Mouse (Mus musculus): Measurements from ENCODE around the gene Oas1d. TPM values are rescaled to one million over a fixed set of nuclear protein-coding genes. Genes with fewer than 3 reads are reported as not detected.

Oas1d gene
- polyA plus RNA-seq (2012; rRNA removed) = 11.4 and 14.7 TPM in 2 replicates

GRCm38 (mm10) chr5:120914204-120914603 is at the start of gene Oas1d:
Gene Oas1d, plus strand, starts transcription at chr5:120914536.

GRCm38 (mm10) chr5:120887413-120887812 is 26.9 kb upstream of the Oas1d start, which contains the start of gene Oas1g:
Gene Oas1g, minus strand, starts transcription at chr5:120887613.

GRCm38 (mm10) chr5:120906791-120907733 is 7.3 kb upstream of the Oas1d start, which contains the start of gene Oas1a:
Gene Oas1a, minus strand, starts transcription at chr5:120907521.

Other genes with a start within 250 kb of the Oas1d start
- gene Dtx1, start 202.6 kb upstream of the Oas1d start, polyA plus RNA-seq (2012; rRNA removed) = 26.3 and 31.9 TPM in 2 replicates
- 9.6 and 9.9 TPM in 2 replicates for gene Oas2, start 164.7 kb upstream of the Oas1d start, polyA plus RNA-seq (2012; rRNA removed)
- gene Oas3, start 136.9 kb upstream of the Oas1d start, polyA plus RNA-seq (2012; rRNA removed) = 2.3 and 3.1 TPM in 2 replicates
- gene Oas1e, start 119.0 kb upstream of the Oas1d start, polyA plus RNA-seq (2012; rRNA removed) = 10.8 and 12.8 TPM in 2 replicates
- 9.6 and 11.6 TPM in 2 replicates for gene Oas1c, start 102.0 kb upstream of the Oas1d start, polyA plus RNA-seq (2012; rRNA removed)
- gene Oas1f, start 67.2 kb upstream of the Oas1d start, polyA plus RNA-seq (2012; rRNA removed) = 0.44 and 0.53 TPM in 2 replicates
- 4.4 and 6.3 TPM in 2 replicates for gene Oas1h, start 53.1 kb upstream of the Oas1d start, polyA plus RNA-seq (2012; rRNA removed)
- gene Oas1g, start 26.9 kb upstream of the Oas1d start, polyA plus RNA-seq (2012; rRNA removed) = 3.2 and 3.4 TPM in 2 replicates
- gene Oas1a, start 7.0 kb upstream of the Oas1d start, polyA plus RNA-seq (2012; rRNA removed) = 7.9 and 8.7 TPM in 2 replicates
- gene Rph3a, start 95.6 kb downstream of the Oas1d start, polyA plus RNA-seq (2012; rRNA removed) = 0.36 and 0.46 TPM in 2 replicates

All from ovary, adult 2 months (tissue).